Mouse (Mus musculus): ENCODE measurements around the gene Ahrr. TPM values are rescaled to one million over a fixed set of nuclear protein-coding genes. Genes with fewer than 3 reads are reported as not detected.

The Ahrr gene
- polyA plus RNA-seq, 1 experiment from 2014 or later: 1.9 TPM

DNA sequence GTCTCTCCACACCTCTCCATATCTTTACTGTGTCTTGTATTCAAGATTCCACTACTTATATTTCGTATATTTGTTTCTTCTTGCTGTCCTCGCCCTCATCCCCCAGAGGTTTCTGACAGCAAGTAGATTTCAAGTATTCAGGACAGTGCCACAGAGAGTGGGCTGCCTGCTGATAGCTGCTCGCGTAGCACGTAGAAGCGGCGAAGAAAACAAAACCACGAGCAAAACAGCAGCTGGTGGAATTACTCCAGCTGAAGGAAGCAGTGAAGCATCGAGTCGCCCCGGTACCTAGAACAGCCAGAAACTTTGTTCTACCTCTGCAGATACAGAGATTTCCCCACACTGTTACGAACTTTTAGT lies 83.2 kb downstream of the Ahrr start:
- peaks cover 11% of the 10 kb centered on the region for H3K36me3 ChIP-seq (ENCODE audit: control insufficient read depth, insufficient read depth, low read length)
- H3K9ac ChIP-seq (ENCODE audit: low read depth, low read length): peak overlapping the region; percentile 89
- peak; percentile 24 for DNase-seq (ENCODE audit: low spot score)
- WGBS: 18% methylated on average over 12 of the region's 12 CpGs
- H3K4me3 ChIP-seq (ENCODE audit: low read depth, low read length): peak overlapping the region; percentile 82
- H3K4me2 ChIP-seq (ENCODE audit: low read depth, low read length): peak overlapping the region; percentile 56
- ATAC-seq (ENCODE audit: low read depth): peak; percentile 26; the same call in 1 of the 2 replicates
- H3K4me1 ChIP-seq (ENCODE audit: control insufficient read depth, insufficient read depth, low read length): peaks cover 12% of the 10 kb centered on the region
- H3K27ac ChIP-seq (replicated peaks; ENCODE audit: low read depth, low read length): peak overlapping the region; percentile 89
- no peaks in the 10 kb centered on the region for H3K9me3 ChIP-seq (ENCODE audit: control insufficient read depth, low read length)
- H3K27me3 ChIP-seq (replicated peaks; ENCODE audit: control insufficient read depth, insufficient read depth, low read length): no peaks in the 10 kb centered on the region

DNA sequence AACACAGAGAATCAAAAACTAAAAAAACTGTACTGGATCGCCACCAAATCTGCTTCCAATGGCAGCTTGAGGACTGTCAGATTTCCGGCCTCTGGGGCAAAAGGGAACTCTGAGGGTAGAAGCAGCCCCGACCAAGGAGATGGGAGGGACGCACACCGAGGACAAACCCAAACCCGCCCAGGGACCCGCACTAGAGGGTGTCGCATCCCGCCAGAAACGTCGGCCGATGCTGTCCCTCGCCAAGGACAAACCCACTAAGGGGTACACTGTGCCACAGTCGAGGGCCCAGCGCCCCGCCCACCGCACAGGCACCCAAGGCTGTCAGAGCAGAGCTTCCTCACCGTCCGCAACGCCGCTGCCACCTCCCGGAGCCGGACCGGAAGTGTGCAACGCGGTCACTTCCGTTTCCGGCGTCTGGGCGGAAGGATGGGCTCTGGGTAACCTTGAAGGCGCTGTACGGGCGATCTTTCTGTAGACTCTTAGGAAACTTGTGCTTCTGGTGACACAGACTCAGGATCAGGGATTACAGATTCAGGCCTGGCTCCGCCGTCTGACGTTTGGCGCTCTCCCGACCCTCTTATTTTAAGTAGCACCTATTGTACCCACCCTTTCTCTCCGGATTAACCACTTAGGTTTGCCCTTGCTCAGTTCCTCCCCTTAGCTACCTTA lies 83.7 kb downstream of the Ahrr start, which contains the start of gene Exoc3:
Gene Exoc3, minus strand, starts transcription at position 416 of the 669 bp plus-strand sequence.
- DNase-seq (ENCODE audit: low spot score) (peak; percentile 94), ATAC-seq (ENCODE audit: low read depth) (peak; percentile 97)
- Histone ChIP-seq H3K4me2 (ENCODE audit: low read depth, low read length) (peak within 1 kb of the TSS; percentile 56), H3K9ac (ENCODE audit: low read depth, low read length) (peak within 1 kb of the TSS; percentile 89), H3K27me3 (replicated peaks; ENCODE audit: control insufficient read depth, insufficient read depth, low read length) (no peaks in the 10 kb centered on the region), H3K4me1 (ENCODE audit: control insufficient read depth, insufficient read depth, low read length) (peaks cover 12% of the 10 kb centered on the region), H3K9me3 (ENCODE audit: control insufficient read depth, low read length) (no peaks in the 10 kb centered on the region), H3K36me3 (ENCODE audit: control insufficient read depth, insufficient read depth, low read length) (peaks cover 17% of the 10 kb centered on the region), H3K27ac (replicated peaks; ENCODE audit: low read depth, low read length) (peak within 1 kb of the TSS; percentile 89), H3K4me3 (ENCODE audit: low read depth, low read length) (peak within 1 kb of the TSS; percentile 82)
- WGBS: under 1% methylated on average over 23 of the region's 39 CpGs

DNA sequence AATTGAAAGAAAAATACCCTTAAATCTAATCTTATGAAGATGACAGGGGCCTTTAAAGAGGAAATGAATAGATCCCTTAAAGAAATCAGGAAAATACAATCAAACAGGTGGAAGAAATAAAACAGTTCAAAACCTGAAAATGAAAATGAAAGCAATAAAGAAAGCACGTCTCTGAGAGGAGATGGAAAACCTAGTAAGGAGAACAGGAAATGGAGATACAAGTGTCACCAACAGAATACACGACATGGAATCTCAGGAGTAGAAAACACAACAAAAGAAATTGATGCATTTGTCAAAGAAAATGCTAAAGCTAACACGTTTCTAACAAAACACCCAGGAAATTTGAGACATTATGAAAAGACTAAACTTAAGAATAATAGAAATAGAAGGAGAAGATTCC lies 95.7 kb downstream of the Ahrr start:
- ATAC-seq (ENCODE audit: low read depth) (no peak), DNase-seq (ENCODE audit: low spot score) (no peak)
- H3K4me3 ChIP-seq (ENCODE audit: low read depth, low read length): no peak overlapping the region
- peaks cover 61% of the 10 kb centered on the region for H3K36me3 ChIP-seq (ENCODE audit: control insufficient read depth, insufficient read depth, low read length)
- H3K9me3 ChIP-seq (ENCODE audit: control insufficient read depth, low read length): no peaks in the 10 kb centered on the region
- H3K9ac ChIP-seq (ENCODE audit: low read depth, low read length): no peak overlapping the region
- H3K27ac ChIP-seq (replicated peaks; ENCODE audit: low read depth, low read length): no peak overlapping the region
- no peak overlapping the region for H3K4me2 ChIP-seq (ENCODE audit: low read depth, low read length)
- H3K27me3 ChIP-seq (replicated peaks; ENCODE audit: control insufficient read depth, insufficient read depth, low read length): no peaks in the 10 kb centered on the region
- H3K4me1 ChIP-seq (ENCODE audit: control insufficient read depth, insufficient read depth, low read length): no peaks in the 10 kb centered on the region
- 84% methylated on average over 3 of the region's 3 CpGs for WGBS

DNA sequence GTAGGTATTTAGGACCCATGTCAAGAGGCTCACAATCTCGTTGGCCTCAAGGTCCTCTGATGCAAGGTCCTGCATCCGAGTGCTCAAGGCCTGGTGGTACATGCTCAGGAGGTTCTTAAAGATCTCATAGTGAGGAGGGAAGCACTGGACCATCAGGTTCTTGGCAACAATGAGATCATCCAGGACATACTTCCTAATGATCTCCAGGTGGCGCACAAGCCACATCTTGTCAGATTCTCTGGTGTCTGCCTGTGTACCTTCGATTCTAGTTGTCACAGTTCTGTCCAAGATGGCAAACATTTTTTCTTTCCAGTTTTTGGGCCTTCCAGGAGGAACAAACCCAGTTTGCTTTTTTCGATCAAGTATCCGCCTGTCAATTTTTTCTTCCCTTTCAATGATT lies 99.5 kb downstream of the Ahrr start:
- DNase-seq (ENCODE audit: low spot score): peak; percentile 53
- Histone ChIP-seq H3K27me3 (replicated peaks; ENCODE audit: control insufficient read depth, insufficient read depth, low read length) (no peaks in the 10 kb centered on the region), H3K9ac (ENCODE audit: low read depth, low read length) (no peak overlapping the region), H3K36me3 (ENCODE audit: control insufficient read depth, insufficient read depth, low read length) (peaks cover 74% of the 10 kb centered on the region), H3K4me2 (ENCODE audit: low read depth, low read length) (no peak overlapping the region), H3K9me3 (ENCODE audit: control insufficient read depth, low read length) (no peaks in the 10 kb centered on the region), H3K27ac (replicated peaks; ENCODE audit: low read depth, low read length) (no peak overlapping the region), H3K4me3 (ENCODE audit: low read depth, low read length) (no peak overlapping the region), H3K4me1 (ENCODE audit: control insufficient read depth, insufficient read depth, low read length) (no peaks in the 10 kb centered on the region)
- 82% methylated on average over 6 of the region's 6 CpGs for WGBS
- ATAC-seq (ENCODE audit: low read depth): no peak

DNA sequence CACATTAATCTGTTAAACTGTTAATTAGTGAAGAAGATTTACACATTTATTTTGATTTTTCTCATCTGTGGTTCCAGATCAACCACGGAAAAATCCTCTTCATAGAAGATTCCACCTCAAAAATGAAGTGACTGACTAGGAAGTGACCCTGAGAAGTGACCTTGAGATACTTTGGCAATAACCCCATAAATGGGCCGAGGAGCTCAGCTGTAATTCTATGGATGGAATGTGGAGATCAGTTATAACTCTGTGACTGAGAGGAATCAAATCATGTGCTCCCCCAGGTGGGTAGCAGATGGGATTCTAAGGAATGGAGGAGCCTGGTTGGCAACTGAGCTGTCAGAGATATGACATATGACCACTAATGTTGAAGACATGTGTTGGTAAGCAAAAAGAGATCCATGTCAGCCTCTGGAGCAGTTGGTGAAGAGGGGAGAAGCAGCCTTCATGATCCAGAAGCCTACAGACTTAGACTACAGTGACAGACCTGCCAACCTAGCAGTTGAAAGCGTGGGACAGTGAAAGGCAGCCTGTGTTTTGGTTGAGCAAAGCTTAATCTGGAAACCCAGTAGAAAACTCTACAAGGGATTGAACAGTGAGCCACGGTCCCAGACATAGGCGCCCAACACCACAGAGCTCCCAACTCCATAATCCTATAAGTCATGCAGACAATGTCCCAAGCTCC lies 109.0 kb downstream of the Ahrr start:
- ATAC-seq (ENCODE audit: low read depth): no peak
- no peak overlapping the region for H3K4me3 ChIP-seq (ENCODE audit: low read depth, low read length)
- H3K36me3 ChIP-seq (ENCODE audit: control insufficient read depth, insufficient read depth, low read length): peaks cover 60% of the 10 kb centered on the region
- no peak overlapping the region for H3K4me2 ChIP-seq (ENCODE audit: low read depth, low read length)
- no peaks in the 10 kb centered on the region for H3K27me3 ChIP-seq (replicated peaks; ENCODE audit: control insufficient read depth, insufficient read depth, low read length)
- no peaks in the 10 kb centered on the region for H3K4me1 ChIP-seq (ENCODE audit: control insufficient read depth, insufficient read depth, low read length)
- no peak overlapping the region for H3K9ac ChIP-seq (ENCODE audit: low read depth, low read length)
- WGBS: 92% methylated on average over 5 of the region's 5 CpGs
- H3K9me3 ChIP-seq (ENCODE audit: control insufficient read depth, low read length): no peaks in the 10 kb centered on the region
- no peak overlapping the region for H3K27ac ChIP-seq (replicated peaks; ENCODE audit: low read depth, low read length)
- DNase-seq (ENCODE audit: low spot score): no peak

DNA sequence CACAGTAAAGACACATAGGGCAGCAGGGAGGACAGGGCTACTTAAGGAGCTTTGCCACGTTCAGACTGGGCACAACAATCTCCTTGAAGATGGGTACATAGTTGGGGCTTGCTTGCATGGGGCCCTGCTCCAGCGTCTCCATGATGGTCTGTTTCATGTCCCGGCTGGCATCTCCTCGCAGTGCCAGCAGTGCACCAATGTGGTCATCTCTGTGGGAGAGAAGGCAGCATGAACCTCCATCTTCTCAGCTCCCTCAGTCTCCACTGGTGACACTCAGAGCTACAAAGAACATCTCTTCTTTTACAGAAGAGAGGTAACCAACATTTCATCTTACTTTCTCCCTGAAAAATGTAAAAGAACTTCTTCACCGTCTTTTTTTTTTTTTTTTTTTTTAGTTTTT lies 120.1 kb downstream of the Ahrr start:
- no peak overlapping the region for H3K27ac ChIP-seq (replicated peaks; ENCODE audit: low read depth, low read length)
- no peaks in the 10 kb centered on the region for H3K27me3 ChIP-seq (replicated peaks; ENCODE audit: control insufficient read depth, insufficient read depth, low read length)
- H3K9me3 ChIP-seq (ENCODE audit: control insufficient read depth, low read length): no peaks in the 10 kb centered on the region
- 94% methylated on average over 5 of the region's 5 CpGs for WGBS
- H3K4me3 ChIP-seq (ENCODE audit: low read depth, low read length): no peak overlapping the region
- DNase-seq (ENCODE audit: low spot score): no peak
- ATAC-seq (ENCODE audit: low read depth): no peak
- no peak overlapping the region for H3K4me2 ChIP-seq (ENCODE audit: low read depth, low read length)
- no peak overlapping the region for H3K9ac ChIP-seq (ENCODE audit: low read depth, low read length)
- peaks cover 69% of the 10 kb centered on the region for H3K36me3 ChIP-seq (ENCODE audit: control insufficient read depth, insufficient read depth, low read length)
- H3K4me1 ChIP-seq (ENCODE audit: control insufficient read depth, insufficient read depth, low read length): no peaks in the 10 kb centered on the region

DNA sequence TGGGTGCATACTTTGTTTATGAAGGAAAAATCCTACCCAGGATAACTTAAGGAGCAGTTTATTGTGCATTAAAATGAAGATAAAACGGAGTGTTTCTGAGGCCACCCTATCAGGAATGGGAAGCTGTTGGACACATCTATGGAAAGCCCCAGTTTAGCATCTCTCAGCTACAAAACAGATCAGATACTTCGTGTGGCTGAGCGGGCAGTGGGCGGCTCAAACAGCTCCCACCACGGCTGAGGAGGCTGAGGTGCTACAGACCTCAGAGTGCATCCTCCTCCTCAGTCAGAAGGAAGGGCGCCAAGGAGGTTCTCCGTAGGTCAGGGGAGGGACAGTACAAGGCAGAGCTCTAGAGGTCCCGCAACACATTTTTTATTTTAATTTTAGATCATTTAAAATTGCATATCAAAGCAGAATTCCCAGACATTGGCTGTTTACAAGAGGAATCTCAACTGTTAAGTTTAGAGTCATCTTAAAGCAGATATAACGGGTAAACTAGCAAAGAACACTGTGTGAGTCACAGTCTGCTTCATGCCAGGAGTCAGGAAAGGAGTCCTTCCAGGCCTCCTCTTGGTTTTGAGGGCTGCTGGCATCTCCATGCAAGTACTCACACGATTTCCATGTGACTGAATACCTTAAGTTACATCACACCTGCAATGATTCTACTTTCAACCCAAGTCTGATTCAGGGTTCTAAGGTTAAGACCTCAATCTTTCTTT lies 122.5 kb downstream of the Ahrr start:
- no peaks in the 10 kb centered on the region for H3K9me3 ChIP-seq (ENCODE audit: control insufficient read depth, low read length)
- H3K9ac ChIP-seq (ENCODE audit: low read depth, low read length): no peak overlapping the region
- H3K27ac ChIP-seq (replicated peaks; ENCODE audit: low read depth, low read length): no peak overlapping the region
- DNase-seq (ENCODE audit: low spot score) (no peak), ATAC-seq (ENCODE audit: low read depth) (no peak)
- no peaks in the 10 kb centered on the region for H3K4me1 ChIP-seq (ENCODE audit: control insufficient read depth, insufficient read depth, low read length)
- H3K4me3 ChIP-seq (ENCODE audit: low read depth, low read length): no peak overlapping the region
- WGBS: 88% methylated on average over 10 of the region's 10 CpGs
- no peak overlapping the region for H3K4me2 ChIP-seq (ENCODE audit: low read depth, low read length)
- peaks cover 51% of the 10 kb centered on the region for H3K36me3 ChIP-seq (ENCODE audit: control insufficient read depth, insufficient read depth, low read length)
- H3K27me3 ChIP-seq (replicated peaks; ENCODE audit: control insufficient read depth, insufficient read depth, low read length): no peaks in the 10 kb centered on the region

DNA sequence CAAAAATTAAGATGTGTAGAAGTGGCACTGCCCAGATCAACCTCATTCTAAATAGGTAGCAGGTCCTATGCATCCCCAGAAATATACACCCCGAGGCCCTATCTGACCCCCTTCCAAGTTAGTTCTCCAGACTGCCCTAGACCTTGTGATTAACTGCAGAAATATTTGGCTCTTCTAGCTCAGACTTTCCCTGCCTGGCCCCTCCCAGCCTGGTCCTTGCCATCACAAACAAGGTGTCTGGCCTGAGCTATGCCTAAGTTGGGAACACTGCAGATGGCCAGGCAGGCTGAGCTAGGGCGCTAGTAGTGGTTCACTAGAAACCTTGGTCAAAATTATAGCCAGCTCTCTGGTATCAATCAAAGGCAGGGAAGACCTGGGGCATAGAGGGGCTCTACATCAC lies 124.6 kb downstream of the Ahrr start:
- ATAC-seq (ENCODE audit: low read depth): no peak

More for the DNA sequence above, 124.6 kb downstream of the Ahrr start:
- no peak overlapping the region for H3K9ac ChIP-seq (ENCODE audit: low read depth, low read length)
- H3K4me1 ChIP-seq (ENCODE audit: control insufficient read depth, insufficient read depth, low read length): no peaks in the 10 kb centered on the region
- no peak overlapping the region for H3K4me2 ChIP-seq (ENCODE audit: low read depth, low read length)
- H3K27me3 ChIP-seq (replicated peaks; ENCODE audit: control insufficient read depth, insufficient read depth, low read length): no peaks in the 10 kb centered on the region
- no peak overlapping the region for H3K4me3 ChIP-seq (ENCODE audit: low read depth, low read length)
- no peaks in the 10 kb centered on the region for H3K9me3 ChIP-seq (ENCODE audit: control insufficient read depth, low read length)
- peaks cover 31% of the 10 kb centered on the region for H3K36me3 ChIP-seq (ENCODE audit: control insufficient read depth, insufficient read depth, low read length)
- H3K27ac ChIP-seq (replicated peaks; ENCODE audit: low read depth, low read length): no peak overlapping the region
- WGBS: 75% methylated on average over 2 of the region's 2 CpGs
- DNase-seq (ENCODE audit: low spot score): no peak

Data from embryonic facial prominence, embryonic 14.5 days (tissue).